Mouse (Mus musculus) layer of hippocampus, adult 2 months (tissue): Measurements from ENCODE around the gene Cftr. TPM values are rescaled to one million over a fixed set of nuclear protein-coding genes. Genes with fewer than 3 reads are reported as not detected.
A peak's percentile ranks its signal among the peaks of the same experiment; 100 is the strongest.

Experiments
- DNase-seq, 2 experiments: peaks; one replicate each; pipeline ENCODE4 v3.0.0; 2022; ENCODE audit warnings: low spot score in 2 of 2
- H3K27ac ChIP-seq: fragments of 200-600 bp; 2 replicates; pipeline ENCODE4 v1.8.1; 2022
- H3K4me3 ChIP-seq: fragments of 200-600 bp; 2 replicates; pipeline ENCODE4 v1.8.1; 2022; ENCODE audit warnings: mild to moderate bottlenecking
- CTCF ChIP-seq: fragments of 200-600 bp; conservative IDR thresholded peaks from 2 replicates; pipeline ENCODE4 v1.8.1; 2022; ENCODE audit warnings: antibody characterized with exemption, mild to moderate bottlenecking, moderate library complexity
- long read RNA-seq, 2 experiments: library from polyadenylated mRNA; stranded (forward); transcript quantifications; one replicate each; pipeline ENCODE4 v2.0.0; 2021; ENCODE audit warnings: borderline mapping rate in 2 of 2
- total RNA-seq, 2 experiments: library from RNA; stranded (reverse); gene quantifications; 2 replicates each; pipeline ENCODE4 v1.2.3; 2021

The Cftr gene
- under 1 TPM; 0.17 to 0.26 TPM for total RNA-seq
- long read RNA-seq, experiment 1 = 0 reads
- long read RNA-seq, experiment 2 = 0 reads

GRCm38 (mm10) chr6:18170311-18170922 lies at the start of gene Cftr:
Gene Cftr, plus strand, starts transcription at chr6:18170687.
- Histone ChIP-seq H3K4me3 (peak within 1 kb of the TSS; percentile 49), H3K27ac (no peak within 1 kb of the TSS)
- DNase-seq = no peak
- no peak for TF ChIP-seq CTCF

GRCm38 (mm10) chr6:18127206-18127983 lies 43.1 kb upstream of the Cftr start:
- TF ChIP-seq CTCF = no peak
- no peak for DNase-seq
- no peak overlapping the region for H3K4me3 ChIP-seq
- H3K27ac ChIP-seq = no peak overlapping the region

GRCm38 (mm10) chr6:18128059-18128458 lies 42.4 kb upstream of the Cftr start:
- Histone ChIP-seq H3K27ac (no peak overlapping the region), H3K4me3 (no peak overlapping the region)
- no peak for TF ChIP-seq CTCF
- no peak for DNase-seq

GRCm38 (mm10) chr6:18135246-18135645 lies 35.2 kb upstream of the Cftr start:
- no peak overlapping the region for H3K27ac ChIP-seq
- H3K4me3 ChIP-seq = no peak overlapping the region
- no peak for DNase-seq
- peak; percentile 68 for TF ChIP-seq CTCF

GRCm38 (mm10) chr6:18153031-18153430 lies 17.5 kb upstream of the Cftr start:
- no peak for DNase-seq
- TF ChIP-seq CTCF = no peak
- Histone ChIP-seq H3K4me3 (no peak overlapping the region), H3K27ac (no peak overlapping the region)

GRCm38 (mm10) chr6:18169618-18170017 lies 869 bp upstream of the Cftr start:
- H3K27ac ChIP-seq = no peak overlapping the region
- no peak overlapping the region for H3K4me3 ChIP-seq
- no peak for DNase-seq
- TF ChIP-seq CTCF = no peak

GRCm38 (mm10) chr6:18171614-18172013 lies 1.1 kb downstream of the Cftr start:
- H3K27ac ChIP-seq = no peak overlapping the region
- H3K4me3 ChIP-seq = no peak overlapping the region
- peak; percentile 70 for TF ChIP-seq CTCF
- peak in 1 of 2 experiments; percentile 12 for DNase-seq

- Histone ChIP-seq H3K27ac (no peak overlapping the region), H3K4me3 (no peak overlapping the region)
- DNase-seq = no peak
- TF ChIP-seq CTCF = no peak
Observed at GRCm38 (mm10) chr6:18177509-18177908, 7.0 kb downstream of the Cftr start.

- no peak overlapping the region for H3K27ac ChIP-seq
- no peak overlapping the region for H3K4me3 ChIP-seq
- no peak for TF ChIP-seq CTCF
- DNase-seq = no peak
Observed at GRCm38 (mm10) chr6:18180665-18181064, 10.2 kb downstream of the Cftr start.

- no peak for TF ChIP-seq CTCF
- H3K27ac ChIP-seq = no peak overlapping the region
Observed at GRCm38 (mm10) chr6:18182903-18183302, 12.4 kb downstream of the Cftr start.

GRCm38 (mm10) chr6:18220691-18221090 lies 50.2 kb downstream of the Cftr start:
- TF ChIP-seq CTCF = no peak
- DNase-seq = no peak
- Histone ChIP-seq H3K27ac (no peak overlapping the region), H3K4me3 (no peak overlapping the region)

More at GRCm38 (mm10) chr6:18182903-18183302, 12.4 kb downstream of the Cftr start:
- DNase-seq = no peak
- no peak overlapping the region for H3K4me3 ChIP-seq

GRCm38 (mm10) chr6:18223206-18223605 lies 52.7 kb downstream of the Cftr start:
- DNase-seq = no peak
- Histone ChIP-seq H3K4me3 (no peak overlapping the region), H3K27ac (no peak overlapping the region)
- no peak for TF ChIP-seq CTCF

- DNase-seq = no peak
- H3K27ac ChIP-seq = no peak overlapping the region
- TF ChIP-seq CTCF = no peak
- H3K4me3 ChIP-seq = no peak overlapping the region
Observed at GRCm38 (mm10) chr6:18225157-18225556, 54.7 kb downstream of the Cftr start.

- DNase-seq = no peak
- Histone ChIP-seq H3K4me3 (no peak overlapping the region), H3K27ac (no peak overlapping the region)
- no peak for TF ChIP-seq CTCF
Observed at GRCm38 (mm10) chr6:18246495-18246894, 76.0 kb downstream of the Cftr start.
